Mouse (Mus musculus): ENCODE measurements around the gene Sec31a.
A peak's percentile ranks its signal among the peaks of the same experiment; 100 is the strongest.

The Sec31a gene

DNA sequence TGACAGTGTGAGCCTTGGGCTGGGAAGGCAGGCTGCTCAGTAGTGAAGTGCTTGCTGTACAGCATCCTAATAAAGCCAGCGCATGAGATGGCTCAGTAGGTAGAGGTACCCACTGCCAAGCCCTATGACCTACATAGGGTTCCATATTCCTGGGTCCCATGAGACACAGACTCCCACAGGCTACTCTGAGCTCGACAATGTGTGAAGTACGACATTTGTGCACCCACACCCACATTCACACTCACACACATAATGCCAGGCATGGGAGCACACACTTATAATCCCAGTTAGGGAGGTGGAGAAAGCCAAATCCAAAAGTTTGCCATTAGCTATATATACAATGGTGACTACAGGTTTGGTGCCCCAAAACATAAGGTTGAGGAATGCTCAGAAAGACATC lies 19.3 kb downstream of the Sec31a start:
- no peak for DNase-seq

DNA sequence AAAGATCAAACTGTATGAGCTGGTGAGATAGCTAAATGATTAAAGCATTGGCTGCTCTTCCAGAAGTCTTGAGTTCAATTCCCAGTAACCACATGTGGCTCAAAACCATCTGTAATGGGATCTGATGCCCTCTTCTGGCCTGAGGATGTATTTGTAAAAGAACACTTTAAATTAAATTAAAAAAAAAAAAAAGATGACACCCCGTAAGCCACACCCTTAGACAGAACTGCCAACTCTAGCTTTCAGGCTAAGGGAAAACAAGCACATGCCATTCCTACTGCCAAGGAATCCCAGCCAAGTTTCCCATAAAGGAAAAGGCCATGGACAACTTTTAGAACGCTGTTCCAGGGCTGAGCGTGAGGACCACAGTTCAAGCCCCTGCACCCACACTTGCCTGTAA lies 22.4 kb downstream of the Sec31a start:
- DNase-seq: no peak

DNA sequence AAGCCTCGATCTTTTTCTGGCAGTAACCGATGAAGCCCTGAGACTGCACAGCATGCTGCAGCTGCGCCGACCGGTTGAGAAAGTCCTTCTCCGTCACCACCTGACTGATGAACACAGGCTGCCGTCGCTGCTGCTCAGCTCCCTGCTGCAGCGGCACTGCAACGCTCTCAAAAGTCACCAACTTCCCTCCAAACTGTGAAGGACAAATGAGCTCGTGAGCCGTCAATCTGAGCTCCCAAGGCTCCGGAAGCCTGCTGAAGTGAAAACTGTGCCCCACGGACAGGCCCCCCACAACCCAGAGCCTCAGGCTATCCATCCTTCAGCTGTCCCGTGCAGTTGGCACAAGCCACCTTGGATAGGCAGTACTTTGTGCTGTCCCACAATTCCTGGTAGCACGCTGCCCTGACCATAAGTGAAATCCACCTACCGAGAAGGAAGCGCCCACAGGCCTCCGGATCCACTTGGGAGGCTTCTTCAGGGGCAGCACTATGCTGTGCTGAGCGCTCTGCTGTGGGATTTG lies 23.5 kb downstream of the Sec31a start:
- no peak for DNase-seq

DNA sequence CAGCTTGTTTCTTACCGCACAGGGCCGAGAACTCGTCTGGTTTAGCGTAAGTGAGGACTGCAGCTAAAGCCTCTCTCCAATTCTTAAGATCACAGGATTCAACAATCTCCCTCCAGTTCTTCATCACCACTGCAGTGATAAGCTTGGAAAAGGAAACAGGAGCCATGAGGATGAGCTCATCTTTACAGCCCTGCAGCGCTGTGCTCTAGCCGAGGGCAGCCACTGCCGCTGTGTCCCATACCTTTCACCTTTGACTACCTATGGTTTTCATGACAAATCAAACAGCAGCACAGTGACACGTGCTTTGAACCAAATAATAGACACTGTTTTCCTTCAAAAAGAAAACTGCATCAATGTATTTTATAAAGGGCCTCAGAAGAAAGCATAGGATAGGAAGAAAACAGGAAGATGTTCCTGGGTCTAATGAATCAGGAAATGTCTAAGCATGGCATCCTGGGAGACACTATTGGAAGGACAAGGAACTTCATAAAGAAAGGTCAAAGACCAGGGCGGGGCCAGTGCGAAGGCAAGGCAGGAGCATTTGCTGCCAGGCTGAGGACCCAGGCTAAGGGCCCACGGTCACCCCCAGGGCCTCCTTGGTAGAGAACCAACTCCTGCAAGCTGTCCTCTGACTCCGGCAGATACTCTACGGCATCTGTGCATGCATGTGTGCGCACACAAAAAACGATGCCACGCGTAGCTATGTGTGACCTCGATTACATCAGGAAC lies 32.1 kb downstream of the Sec31a start:
- DNase-seq: no peak

DNA sequence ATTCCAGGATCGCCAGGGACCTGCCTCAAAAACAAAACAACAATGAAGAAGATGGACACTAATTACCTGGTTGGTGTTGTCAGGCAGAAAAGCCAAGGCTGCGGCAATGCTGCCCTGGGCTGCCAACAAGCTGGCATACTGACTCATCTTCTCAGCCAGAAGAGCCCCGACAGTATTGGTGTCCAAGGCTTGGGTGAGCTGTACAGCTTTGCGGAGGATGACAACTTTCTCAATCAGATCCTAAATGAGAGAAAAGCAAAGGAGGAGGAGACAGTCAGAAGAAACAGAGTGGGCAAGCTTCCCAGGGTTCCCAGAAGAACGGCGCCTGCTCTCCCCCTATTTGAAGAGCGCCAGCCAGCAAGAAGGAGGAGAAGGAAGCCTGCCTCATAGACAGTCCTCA lies 34.9 kb downstream of the Sec31a start:
- no peak for DNase-seq

DNA sequence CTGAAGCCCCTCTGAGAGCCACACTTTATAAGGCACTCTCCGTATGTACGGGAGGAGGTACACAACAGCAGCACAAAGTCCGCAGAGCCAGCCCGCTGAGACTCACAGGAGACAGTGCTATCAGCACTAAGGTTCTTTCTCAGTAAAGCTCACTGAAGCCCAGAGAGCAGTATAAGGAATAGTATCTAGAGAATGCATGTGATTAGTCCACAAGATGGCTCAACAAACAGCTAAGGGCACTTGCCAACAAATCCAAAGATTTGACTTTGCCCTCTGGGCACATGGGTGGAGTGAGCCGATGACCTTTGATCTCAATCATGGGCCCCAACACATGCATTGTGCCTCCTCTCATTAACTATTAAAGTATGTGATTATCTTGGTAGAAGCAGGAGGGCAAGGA lies 35.8 kb downstream of the Sec31a start:
- DNase-seq: no peak

DNA sequence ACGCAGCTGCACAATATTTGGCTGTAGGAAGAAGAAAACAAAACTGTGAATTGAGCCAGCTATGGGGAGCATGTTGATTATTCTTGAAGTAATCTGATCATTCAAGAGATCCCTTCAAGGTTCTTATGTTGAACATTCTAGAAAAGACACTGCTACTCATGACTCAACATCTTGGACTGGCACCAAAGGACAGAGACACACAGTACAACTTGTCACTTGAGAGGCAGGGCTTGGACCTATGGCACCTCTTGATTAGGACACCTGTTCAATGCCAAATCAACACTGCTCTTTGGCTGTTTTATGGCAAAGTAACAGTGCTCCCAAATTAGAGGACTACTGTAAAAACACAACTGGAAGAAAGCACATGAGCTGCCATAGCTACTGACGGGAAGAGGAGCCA lies 37.1 kb downstream of the Sec31a start:
- no peak for DNase-seq

DNA sequence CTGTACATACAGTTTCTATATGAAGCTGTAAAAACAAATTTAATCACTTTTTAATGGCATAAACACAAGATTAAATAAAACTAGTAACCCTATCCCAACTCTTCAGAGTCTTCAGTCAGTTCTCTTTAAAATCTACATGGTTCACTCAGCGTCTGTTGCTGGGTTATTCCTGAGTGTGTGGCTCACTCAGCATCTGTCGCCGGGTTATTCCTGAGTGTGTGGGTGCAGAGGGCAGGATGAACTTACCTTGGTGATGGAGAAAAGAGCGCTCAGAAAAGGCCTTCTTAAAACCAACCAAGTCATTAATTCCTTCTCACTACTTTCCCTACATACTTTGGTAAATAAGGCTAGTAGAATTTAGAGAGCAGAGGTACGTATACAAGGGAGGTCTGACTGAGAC lies 37.8 kb downstream of the Sec31a start:
- no peak for DNase-seq

DNA sequence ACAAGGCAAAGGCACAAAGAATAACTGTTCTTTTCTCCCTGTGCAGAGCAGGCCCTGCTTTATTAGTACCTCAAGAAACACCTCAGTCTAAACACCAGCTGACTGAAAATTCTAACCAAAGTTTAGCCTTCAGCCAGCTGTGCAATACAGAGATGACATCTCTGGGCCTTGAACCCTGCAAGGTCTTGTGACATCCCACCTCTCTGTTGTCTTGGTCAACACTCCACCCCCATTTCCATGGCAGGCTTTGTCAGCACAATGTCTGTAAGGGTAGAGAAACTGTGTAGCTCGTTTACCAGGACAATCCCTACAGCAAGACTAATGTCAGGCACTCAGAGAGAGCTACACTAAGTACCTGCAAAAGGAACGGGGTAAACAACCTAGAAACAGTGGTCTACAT lies 38.7 kb downstream of the Sec31a start:
- DNase-seq: no peak

DNA sequence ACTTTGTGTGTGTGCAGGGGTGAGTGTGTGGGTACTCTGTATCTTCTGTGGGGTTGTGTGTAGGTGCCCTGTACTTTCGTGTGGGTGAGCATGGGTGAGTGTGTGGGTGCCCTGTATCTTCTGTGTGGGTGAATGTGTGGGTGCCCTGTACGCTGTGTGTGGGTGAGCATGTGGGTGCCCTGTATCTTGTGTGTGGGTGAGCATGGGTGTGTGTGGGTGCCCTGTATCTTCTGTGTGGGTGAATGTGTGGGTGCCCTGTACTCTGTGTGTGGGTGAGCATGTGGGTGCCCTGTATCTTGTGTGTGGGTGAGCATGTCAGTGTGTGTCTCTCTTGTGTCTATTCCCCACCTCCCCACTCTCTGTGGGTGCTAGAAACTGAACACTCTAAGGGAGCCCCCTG lies 41.3 kb downstream of the Sec31a start:
- DNase-seq: no peak

DNA sequence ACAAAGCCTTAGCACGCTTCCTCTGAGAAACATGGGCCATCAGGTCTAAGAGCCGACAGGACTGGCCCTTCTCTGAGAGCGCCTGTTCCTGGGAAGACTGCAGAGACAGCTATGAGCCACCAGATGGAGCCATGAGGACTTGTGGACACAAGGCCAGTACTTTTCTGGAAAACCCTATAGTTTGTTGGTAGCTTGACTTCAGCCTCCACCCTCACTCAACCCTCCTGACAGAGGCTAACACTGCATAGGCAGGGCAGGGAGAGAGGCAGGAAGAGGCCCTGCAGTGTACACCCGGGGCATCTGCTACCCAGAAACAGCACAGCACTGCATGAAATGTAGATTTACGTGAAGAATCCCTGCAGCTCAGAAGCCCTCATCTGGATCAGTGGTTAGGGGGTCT lies 42.1 kb downstream of the Sec31a start:
- peak; percentile 20 for DNase-seq

DNA sequence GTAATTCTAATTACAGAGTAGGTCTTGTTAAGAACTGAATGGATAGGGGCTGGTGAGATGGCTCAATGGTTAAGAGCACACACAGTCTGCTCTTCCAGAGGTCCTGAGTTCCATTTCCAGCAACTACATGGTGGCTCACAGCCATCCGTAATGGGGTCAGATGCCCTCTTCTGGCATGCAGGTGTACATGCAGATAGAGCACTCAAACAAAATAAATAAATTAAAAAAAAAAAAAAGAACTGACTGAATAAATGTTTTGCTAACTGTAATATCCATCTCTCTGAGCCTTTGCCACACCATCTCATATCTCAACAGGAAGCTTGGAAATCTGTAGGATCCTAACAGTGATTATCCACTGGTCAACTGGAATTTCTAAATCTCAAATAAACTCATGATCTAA lies 45.1 kb downstream of the Sec31a start:
- DNase-seq: no peak

DNA sequence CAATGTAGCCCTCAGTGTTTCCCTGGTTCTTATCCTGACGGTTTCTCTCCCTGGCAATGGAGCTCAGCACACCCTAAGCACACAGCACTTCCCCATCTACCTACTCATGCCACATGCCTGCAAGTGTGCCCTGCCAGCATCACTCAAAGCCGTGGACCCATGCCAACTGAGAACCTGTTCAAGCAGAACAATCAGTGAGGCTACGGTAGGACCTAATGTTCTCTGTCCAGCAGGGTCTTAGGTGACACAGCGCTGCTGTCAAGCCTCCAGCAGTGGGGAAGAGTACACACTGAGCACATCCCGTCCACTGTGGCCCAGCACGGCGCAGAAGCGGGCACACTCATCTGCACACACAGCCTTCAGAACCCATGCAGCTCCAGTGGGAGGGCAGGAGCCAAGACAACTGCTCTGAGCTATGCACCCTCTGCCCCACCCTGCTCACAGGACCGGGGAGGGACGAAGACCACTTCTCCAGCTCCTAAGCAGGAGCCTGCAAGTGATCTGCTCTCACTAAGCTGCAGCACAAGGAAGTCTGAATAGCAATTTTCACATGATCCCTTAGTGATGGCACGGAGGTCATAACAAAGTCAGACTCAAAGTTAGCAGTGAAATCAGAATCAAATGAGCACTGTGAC lies 46.1 kb downstream of the Sec31a start:
- DNase-seq: peak; percentile 71

DNA sequence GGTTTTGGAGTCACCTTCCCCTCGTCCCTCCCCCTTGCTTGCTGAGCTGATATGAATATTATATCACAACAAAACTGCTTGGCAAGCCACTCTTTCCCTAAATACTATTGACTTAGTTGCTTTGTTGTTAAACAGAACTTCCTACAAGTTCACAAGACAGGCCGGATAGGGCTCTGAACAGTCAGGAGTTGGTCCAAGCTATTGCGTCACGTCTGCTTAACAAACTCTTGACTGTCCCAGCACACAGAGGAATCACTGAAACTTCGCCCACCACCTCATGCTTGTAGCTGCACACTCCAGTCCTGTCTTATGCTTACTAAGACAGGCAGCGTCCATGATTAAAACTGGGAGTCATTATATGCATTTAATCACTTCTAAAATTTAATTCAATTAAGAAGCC lies 46.9 kb downstream of the Sec31a start:
- no peak for DNase-seq

DNA sequence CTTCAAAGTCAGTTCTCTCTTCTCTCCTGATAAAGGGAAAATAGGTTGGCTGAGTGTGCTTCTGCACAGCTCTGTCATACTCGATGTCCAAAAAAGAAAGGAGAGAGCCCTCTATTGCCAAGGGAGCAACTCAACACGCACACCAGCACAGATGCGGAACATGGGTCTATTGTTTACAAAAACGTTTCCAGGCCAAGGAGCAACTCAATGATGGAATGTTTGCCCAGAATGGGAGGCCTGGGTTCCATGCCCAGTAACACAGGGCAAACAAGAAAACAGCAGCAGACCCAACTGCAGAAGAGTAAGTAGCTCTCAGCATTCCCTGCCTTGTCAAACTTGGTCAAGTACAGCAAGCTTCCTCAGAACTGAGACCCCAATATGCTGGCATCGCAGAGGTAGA lies 47.5 kb downstream of the Sec31a start:
- DNase-seq: no peak

DNA sequence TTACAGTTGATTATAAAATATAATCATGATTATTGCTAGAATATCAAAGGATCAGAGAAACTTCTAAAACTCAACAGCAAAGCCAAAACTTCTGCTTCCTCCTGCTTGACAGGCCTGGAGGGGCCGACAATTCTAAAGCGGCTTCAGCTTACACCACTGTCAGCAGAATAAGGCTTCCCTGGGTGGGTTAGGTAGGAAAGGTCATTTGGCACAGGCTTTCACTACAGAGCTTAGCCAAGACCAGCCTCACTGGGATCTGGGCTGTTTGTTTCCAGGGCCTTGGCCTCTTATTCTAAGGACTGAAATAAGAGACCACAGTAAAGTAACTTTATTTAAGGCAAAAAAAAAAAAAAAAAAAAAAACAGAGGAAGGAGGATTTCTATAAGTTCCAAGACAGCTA lies 49.0 kb downstream of the Sec31a start:
- no peak for DNase-seq

DNA sequence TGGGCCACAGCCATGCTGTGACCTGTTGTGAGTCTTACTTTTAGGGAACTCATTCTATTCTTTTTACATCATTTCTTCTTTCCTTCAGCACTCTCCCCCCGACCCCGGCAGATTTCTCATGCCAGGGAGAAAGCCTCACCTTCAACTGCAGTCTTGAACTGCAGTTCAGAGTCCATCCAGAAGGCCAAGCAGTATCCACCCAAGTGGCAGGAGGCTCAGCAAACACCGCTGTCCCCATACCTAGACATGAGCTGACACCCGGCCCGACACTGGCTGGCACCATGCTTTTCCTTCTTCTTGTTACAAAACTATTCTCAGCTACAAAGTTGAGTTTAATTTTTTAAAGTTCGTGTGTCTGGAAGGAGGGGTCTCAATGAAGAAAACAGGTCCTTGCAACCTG lies 55.7 kb downstream of the Sec31a start:
- no peak for DNase-seq

DNA sequence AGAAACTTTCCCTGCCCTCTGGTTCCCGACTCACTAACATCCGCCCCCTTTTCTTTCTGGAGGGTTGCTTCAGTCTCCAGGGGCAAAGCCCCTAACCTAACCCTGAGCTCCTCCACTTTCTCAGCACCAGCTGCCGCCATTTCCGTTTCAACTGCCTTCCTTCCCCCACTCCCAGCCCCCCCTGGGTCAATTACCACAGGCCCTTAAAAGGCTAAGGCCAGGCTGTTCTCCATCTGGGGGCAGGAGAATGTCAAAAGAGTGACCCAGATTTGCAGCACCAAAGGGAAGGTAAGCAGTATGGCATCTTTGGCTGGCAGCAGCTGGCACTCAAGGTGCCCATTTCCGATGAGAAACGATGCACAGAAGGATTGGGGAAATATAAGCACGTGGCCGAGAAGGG lies 57.7 kb downstream of the Sec31a start:
- no peak for DNase-seq

DNA sequence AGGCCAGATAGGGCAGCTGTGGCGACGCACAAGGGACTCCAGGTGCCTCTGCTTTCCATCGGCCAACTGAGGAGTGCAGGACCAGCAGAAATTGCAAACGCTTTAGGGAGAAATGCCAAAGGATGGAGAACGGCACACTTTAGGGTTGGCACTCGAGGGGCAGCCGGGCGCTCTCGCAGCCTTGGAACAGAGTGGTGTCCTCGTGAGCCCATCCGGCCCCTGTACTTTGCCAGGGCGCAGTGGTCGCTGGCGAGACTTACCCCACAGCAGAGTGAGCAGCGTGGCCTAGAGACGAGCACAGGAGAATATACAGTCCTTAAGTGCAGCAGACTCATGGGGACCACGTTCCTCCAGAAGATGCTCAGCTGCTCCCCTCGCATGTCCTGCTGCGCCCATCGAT lies 61.4 kb downstream of the Sec31a start:
- no peak for DNase-seq

DNA sequence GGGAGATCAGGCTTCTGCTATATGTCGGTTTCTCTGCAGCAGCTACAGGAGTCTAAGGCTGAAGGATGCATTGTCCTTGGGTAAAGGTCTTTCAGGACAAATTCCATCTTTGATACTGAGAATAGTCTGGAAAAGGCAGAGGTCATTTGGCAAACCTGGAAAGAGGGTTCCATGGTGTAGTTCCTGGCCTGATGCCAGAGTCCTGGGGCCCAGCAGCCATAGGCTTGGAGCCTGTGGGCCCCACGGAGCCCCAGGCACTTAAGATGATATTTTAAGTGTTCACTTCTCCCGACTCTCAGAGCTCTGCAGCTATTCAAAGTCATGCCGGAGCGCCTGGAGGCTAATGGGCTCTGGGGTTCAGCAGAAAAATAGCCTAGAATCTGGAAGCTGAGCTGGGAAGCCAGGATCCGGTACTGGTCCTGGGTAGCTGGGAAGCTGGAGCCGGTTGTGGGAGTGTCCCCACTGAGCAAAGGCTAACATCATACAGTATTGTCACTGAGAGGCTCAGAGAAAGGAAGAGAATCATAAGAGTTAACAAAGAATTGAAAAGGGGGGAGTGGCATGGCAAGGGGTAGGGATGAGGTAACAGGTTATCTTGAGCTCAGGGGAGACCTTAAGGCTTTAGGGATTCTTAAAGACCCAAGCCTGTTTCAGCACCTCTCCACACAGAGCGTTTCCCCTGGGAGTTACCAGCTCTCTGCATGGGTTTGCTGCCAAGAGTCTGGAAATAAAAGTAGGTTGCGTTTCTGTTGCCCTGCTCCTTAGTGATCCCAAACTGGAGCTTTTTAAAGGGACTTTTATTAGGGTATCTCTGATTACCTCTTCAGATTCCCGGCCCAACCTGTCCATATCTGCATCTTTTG lies 62.8 kb downstream of the Sec31a start:
- no peak for DNase-seq

DNA sequence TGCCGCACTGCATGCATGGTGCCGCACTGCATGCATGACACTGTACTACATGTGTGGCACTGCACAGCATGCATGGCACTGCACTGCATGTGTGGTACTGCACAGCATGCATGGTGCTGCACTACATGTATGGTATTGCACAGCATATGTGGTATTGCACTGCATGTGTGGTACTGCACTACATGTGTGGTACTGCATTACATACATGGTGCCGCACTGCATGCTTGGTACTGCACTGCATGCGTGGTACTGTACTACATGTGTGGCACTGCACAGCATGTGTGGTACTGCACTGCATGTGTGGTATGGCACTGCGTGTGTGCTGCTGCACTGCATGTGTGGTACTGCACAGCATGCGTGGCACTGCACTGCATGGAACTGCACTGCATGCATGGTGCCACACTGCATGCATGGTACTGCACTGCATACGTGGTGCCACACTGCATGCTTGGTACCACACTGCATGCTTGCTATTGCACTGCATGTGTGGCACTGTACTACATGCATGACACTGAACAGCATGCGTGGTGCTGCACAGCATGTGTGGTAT lies 65.1 kb downstream of the Sec31a start:
- DNase-seq: no peak

DNA sequence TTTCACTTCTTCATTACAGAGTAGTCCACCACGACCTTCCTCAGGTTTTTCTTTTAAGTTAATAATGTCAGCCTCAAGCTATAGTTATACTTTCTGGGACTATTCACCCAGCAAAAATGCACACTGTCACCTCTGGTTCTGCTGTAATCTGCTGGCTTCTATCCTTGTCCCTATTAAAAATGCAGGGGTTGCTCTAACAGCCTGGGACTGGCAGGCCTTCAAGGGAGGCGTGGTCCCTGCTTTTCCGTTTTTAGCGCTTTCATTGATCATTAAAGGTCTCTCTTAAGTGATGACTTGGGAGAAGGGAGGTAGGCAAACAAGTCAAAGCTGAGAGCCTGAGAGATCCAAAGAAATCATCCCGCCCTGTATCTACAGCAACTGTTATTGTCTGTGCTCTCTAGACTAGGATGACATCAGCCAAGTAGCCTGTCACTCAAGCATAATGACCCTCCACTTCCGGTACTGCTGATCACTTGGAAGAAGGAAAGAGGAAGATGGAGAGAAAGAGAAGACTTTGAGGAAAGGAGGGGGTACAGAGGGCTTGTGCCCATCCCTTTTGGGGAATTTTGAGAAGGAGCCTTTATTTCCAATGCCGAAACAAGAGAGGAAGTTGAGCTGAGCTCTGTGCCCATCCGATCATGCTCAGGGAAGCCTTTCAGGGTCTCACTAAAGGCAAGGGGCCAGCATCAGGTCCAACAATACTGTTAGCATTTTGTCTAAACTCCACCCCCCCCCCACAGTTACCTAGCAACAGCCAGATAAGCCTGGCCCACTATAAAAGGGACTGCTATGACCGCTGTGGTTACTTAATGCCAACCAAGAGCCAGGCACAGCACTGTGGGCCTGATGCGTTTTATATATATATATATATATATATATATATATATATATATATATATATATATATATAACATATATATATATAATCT lies 66.5 kb downstream of the Sec31a start:
- DNase-seq: no peak
